Mouse (Mus musculus): ENCODE results near the gene Gm3625. TPM values are rescaled to one million over a fixed set of nuclear protein-coding genes. Genes with fewer than 3 reads are reported as not detected.

The Gm3625 gene
- polyA plus RNA-seq (2014; fragmentation: Nextera tagmentation; extraction: Ambion mirVana), result not detected in 2 replicates

GRCm38 (mm10) chr12:4592541-4593165 is at the start of gene Gm3625, which contains the start of gene Itsn2:
Gene Gm3625, minus strand, starts transcription at chr12:4592927.
Gene Itsn2, plus strand, starts transcription at chr12:4592638.
- peak within 1 kb of the TSS; percentile 92 for H3K4me3 ChIP-seq (ENCODE audit: low read depth, low read length)
- peak; percentile 79 for DNase-seq (ENCODE audit: low spot score)
- H3K4me2 ChIP-seq (ENCODE audit: low read depth, low read length), result peak within 1 kb of the TSS; percentile 82
- no peaks in the 10 kb centered on the region for H3K4me1 ChIP-seq (ENCODE audit: control insufficient read depth, insufficient read depth, low read length)
- no peaks in the 10 kb centered on the region for H3K27me3 ChIP-seq (ENCODE audit: control insufficient read depth, insufficient read depth, low read length)
- H3K9me3 ChIP-seq (replicated peaks; ENCODE audit: control insufficient read depth, low read length), result no peaks in the 10 kb centered on the region
- H3K27ac ChIP-seq (replicated peaks; ENCODE audit: low read depth, low read length), result peak within 1 kb of the TSS; percentile 52; the same call in 1 of the 2 replicates
- peak within 1 kb of the TSS; percentile 85 for H3K9ac ChIP-seq (replicated peaks; ENCODE audit: low read length)
- peak; percentile 79 for ATAC-seq (replicated peaks; ENCODE audit: insufficient number of reproducible peaks, low FRiP score, low TSS enrichment, low read depth)
- whole genome bisulfite sequencing, result under 1% methylated on average over 34 of the region's 49 CpGs
- no peaks in the 10 kb centered on the region for H3K36me3 ChIP-seq (replicated peaks; ENCODE audit: control insufficient read depth, insufficient read depth, low read depth, low read length)

DNA sequence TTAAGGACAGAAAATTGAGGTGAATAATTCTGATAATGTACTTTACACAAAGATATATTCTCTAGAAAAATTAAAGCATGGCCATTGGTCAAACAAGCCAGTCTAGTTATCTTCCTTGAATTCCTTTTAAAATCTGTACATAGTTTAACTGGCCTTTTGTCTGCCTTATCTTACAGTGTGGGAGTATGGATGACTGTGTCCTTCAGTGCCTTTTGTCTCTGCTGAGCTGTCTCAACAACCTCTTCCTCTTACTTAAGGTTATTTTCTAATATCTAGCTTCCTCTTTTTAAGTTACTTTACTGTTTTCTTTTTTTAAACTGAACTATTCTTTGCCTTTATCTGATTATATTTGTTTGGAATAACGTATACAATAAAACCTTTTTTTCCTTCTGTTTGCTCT is 48.0 kb upstream of the Gm3625 start:
- Histone ChIP-seq H3K9ac (replicated peaks; ENCODE audit: low read length) (no peak overlapping the region), H3K4me3 (ENCODE audit: low read depth, low read length) (no peak overlapping the region), H3K36me3 (replicated peaks; ENCODE audit: control insufficient read depth, insufficient read depth, low read depth, low read length) (no peaks in the 10 kb centered on the region; the same call in 1 of the 2 replicates), H3K4me2 (ENCODE audit: low read depth, low read length) (no peak overlapping the region), H3K4me1 (ENCODE audit: control insufficient read depth, insufficient read depth, low read length) (no peaks in the 10 kb centered on the region), H3K9me3 (replicated peaks; ENCODE audit: control insufficient read depth, low read length) (no peaks in the 10 kb centered on the region), H3K27ac (replicated peaks; ENCODE audit: low read depth, low read length) (no peak overlapping the region), H3K27me3 (ENCODE audit: control insufficient read depth, insufficient read depth, low read length) (no peaks in the 10 kb centered on the region)
- WGBS, result 96% methylated on average over 1 of the region's 1 CpGs
- ATAC-seq (replicated peaks; ENCODE audit: insufficient number of reproducible peaks, low FRiP score, low TSS enrichment, low read depth) (no peak), DNase-seq (ENCODE audit: low spot score) (no peak)

DNA sequence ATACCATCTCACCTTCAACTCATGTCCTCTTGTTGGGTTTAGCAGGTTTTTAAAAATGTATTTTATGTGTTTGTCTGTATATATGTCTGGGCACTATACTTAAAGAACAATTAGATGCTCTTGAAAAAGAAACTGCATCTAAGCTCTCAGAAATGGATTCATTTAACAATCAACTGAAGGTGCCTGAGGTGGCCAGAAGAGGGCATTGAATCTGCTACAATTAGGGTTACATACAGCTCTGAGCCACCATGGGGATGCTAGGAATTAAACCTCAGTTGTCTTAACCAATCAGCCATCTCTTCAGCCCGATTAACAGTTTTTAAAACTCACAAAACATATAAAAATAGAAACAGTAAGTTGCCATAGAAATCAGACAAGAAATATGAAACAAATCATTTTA is 45.7 kb upstream of the Gm3625 start:
- H3K4me2 ChIP-seq (ENCODE audit: low read depth, low read length), result no peak overlapping the region
- H3K9me3 ChIP-seq (replicated peaks; ENCODE audit: control insufficient read depth, low read length), result no peaks in the 10 kb centered on the region
- no peak overlapping the region for H3K27ac ChIP-seq (replicated peaks; ENCODE audit: low read depth, low read length)
- H3K36me3 ChIP-seq (replicated peaks; ENCODE audit: control insufficient read depth, insufficient read depth, low read depth, low read length), result no peaks in the 10 kb centered on the region; the same call in 1 of the 2 replicates
- H3K4me3 ChIP-seq (ENCODE audit: low read depth, low read length), result no peak overlapping the region
- DNase-seq (ENCODE audit: low spot score), result no peak
- H3K4me1 ChIP-seq (ENCODE audit: control insufficient read depth, insufficient read depth, low read length), result no peaks in the 10 kb centered on the region
- 83% methylated on average over 1 of the region's 1 CpGs for WGBS
- H3K9ac ChIP-seq (replicated peaks; ENCODE audit: low read length), result no peak overlapping the region
- H3K27me3 ChIP-seq (ENCODE audit: control insufficient read depth, insufficient read depth, low read length), result no peaks in the 10 kb centered on the region
- ATAC-seq (replicated peaks; ENCODE audit: insufficient number of reproducible peaks, low FRiP score, low TSS enrichment, low read depth), result no peak

- ATAC-seq (replicated peaks; ENCODE audit: insufficient number of reproducible peaks, low FRiP score, low TSS enrichment, low read depth), result no peak
- H3K4me2 ChIP-seq (ENCODE audit: low read depth, low read length), result no peak overlapping the region
- 89% methylated on average over 8 of the region's 8 CpGs for WGBS
- no peak for DNase-seq (ENCODE audit: low spot score)
- H3K9me3 ChIP-seq (replicated peaks; ENCODE audit: control insufficient read depth, low read length), result no peaks in the 10 kb centered on the region
- H3K4me3 ChIP-seq (ENCODE audit: low read depth, low read length), result no peak overlapping the region
- no peaks in the 10 kb centered on the region for H3K27me3 ChIP-seq (ENCODE audit: control insufficient read depth, insufficient read depth, low read length)
- no peaks in the 10 kb centered on the region for H3K4me1 ChIP-seq (ENCODE audit: control insufficient read depth, insufficient read depth, low read length)
- H3K27ac ChIP-seq (replicated peaks; ENCODE audit: low read depth, low read length), result no peak overlapping the region
- no peak overlapping the region for H3K9ac ChIP-seq (replicated peaks; ENCODE audit: low read length)
- H3K36me3 ChIP-seq (replicated peaks; ENCODE audit: control insufficient read depth, insufficient read depth, low read depth, low read length), result no peaks in the 10 kb centered on the region; the same call in 1 of the 2 replicates
Measured at GRCm38 (mm10) chr12:4632957-4633356, 40.2 kb upstream of the Gm3625 start.

DNA sequence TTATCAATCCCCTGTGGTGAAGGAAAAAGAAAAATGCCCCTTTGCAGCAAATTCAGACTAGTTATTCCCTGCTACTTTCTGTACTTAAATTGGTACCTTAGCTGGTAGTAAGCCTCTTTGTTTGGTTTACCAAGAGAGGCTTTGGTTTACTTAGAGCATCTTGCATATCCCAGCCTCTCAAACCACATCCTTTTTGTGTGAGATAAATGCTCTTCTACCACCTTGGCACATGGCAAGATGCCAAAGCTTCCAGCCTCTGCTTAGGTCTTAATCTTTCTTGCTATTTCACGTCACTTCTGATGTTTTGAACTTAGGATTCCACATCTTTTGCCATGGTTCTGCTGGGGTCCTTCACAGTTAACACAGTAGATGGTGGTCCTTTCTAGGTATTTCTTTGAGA is 31.5 kb upstream of the Gm3625 start:
- H3K9me3 ChIP-seq (replicated peaks; ENCODE audit: control insufficient read depth, low read length), result no peaks in the 10 kb centered on the region
- H3K4me2 ChIP-seq (ENCODE audit: low read depth, low read length), result no peak overlapping the region
- H3K4me1 ChIP-seq (ENCODE audit: control insufficient read depth, insufficient read depth, low read length), result no peaks in the 10 kb centered on the region
- H3K36me3 ChIP-seq (replicated peaks; ENCODE audit: control insufficient read depth, insufficient read depth, low read depth, low read length), result no peaks in the 10 kb centered on the region
- H3K27me3 ChIP-seq (ENCODE audit: control insufficient read depth, insufficient read depth, low read length), result no peaks in the 10 kb centered on the region
- WGBS, result 87% methylated on average over 1 of the region's 1 CpGs
- no peak overlapping the region for H3K27ac ChIP-seq (replicated peaks; ENCODE audit: low read depth, low read length)
- H3K9ac ChIP-seq (replicated peaks; ENCODE audit: low read length), result no peak overlapping the region
- no peak overlapping the region for H3K4me3 ChIP-seq (ENCODE audit: low read depth, low read length)
- no peak for DNase-seq (ENCODE audit: low spot score)
- ATAC-seq (replicated peaks; ENCODE audit: insufficient number of reproducible peaks, low FRiP score, low TSS enrichment, low read depth), result no peak

DNA sequence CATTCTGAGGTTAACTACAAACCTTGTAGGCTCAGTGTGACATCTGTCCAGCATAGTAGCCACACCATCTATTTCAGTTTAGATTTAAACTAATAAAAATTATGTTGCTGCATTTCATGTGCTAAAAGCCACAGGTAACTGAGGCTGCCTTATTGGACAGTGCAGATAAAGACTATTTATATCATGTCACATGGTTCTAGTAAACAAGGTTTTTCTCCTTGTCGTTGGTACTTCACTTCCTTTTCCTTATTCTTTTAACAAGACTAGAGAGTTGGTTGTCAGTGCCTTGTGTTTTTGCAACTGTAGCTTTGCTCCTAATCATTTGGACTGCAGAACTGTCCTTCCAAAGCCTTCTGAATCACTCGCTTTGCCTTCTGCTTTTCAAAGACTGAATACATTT is 22.0 kb upstream of the Gm3625 start:
- DNase-seq (ENCODE audit: low spot score) (no peak), ATAC-seq (replicated peaks; ENCODE audit: insufficient number of reproducible peaks, low FRiP score, low TSS enrichment, low read depth) (no peak)
- no peaks in the 10 kb centered on the region for H3K9me3 ChIP-seq (replicated peaks; ENCODE audit: control insufficient read depth, low read length)
- H3K36me3 ChIP-seq (replicated peaks; ENCODE audit: control insufficient read depth, insufficient read depth, low read depth, low read length), result no peaks in the 10 kb centered on the region
- H3K27me3 ChIP-seq (ENCODE audit: control insufficient read depth, insufficient read depth, low read length), result no peaks in the 10 kb centered on the region
- H3K4me2 ChIP-seq (ENCODE audit: low read depth, low read length), result no peak overlapping the region
- H3K4me3 ChIP-seq (ENCODE audit: low read depth, low read length), result no peak overlapping the region
- 78% methylated on average over 2 of the region's 2 CpGs for WGBS
- H3K4me1 ChIP-seq (ENCODE audit: control insufficient read depth, insufficient read depth, low read length), result no peaks in the 10 kb centered on the region
- H3K9ac ChIP-seq (replicated peaks; ENCODE audit: low read length), result no peak overlapping the region
- no peak overlapping the region for H3K27ac ChIP-seq (replicated peaks; ENCODE audit: low read depth, low read length)

- ATAC-seq (replicated peaks; ENCODE audit: insufficient number of reproducible peaks, low FRiP score, low TSS enrichment, low read depth), result no peak
Measured at GRCm38 (mm10) chr12:4606625-4607024, 13.9 kb upstream of the Gm3625 start.

DNA sequence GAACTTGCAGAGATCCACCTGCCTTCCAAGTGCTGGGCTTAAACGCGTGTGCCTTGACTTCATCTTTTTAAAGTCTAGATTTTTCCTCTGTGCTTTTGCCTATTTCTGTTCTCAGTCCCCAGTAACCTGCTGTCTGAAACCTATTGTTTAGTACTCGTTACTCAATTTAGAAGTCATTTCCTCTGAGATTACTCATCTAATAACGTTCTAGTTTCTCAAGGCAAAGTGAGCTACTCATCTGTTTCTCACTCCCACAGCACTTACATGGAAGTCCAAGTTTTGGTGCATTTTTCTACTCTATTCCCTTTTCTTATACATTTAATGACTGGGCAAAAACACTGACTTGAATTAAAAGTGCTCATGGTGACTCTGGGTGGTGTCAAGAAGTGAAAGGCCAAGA is 7.0 kb upstream of the Gm3625 start:
- 70% methylated on average over 4 of the region's 4 CpGs for WGBS
- H3K27me3 ChIP-seq (ENCODE audit: control insufficient read depth, insufficient read depth, low read length), result no peaks in the 10 kb centered on the region
- H3K4me1 ChIP-seq (ENCODE audit: control insufficient read depth, insufficient read depth, low read length), result no peaks in the 10 kb centered on the region
- H3K4me3 ChIP-seq (ENCODE audit: low read depth, low read length), result no peak overlapping the region
- H3K9ac ChIP-seq (replicated peaks; ENCODE audit: low read length), result no peak overlapping the region
- ATAC-seq (replicated peaks; ENCODE audit: insufficient number of reproducible peaks, low FRiP score, low TSS enrichment, low read depth) (no peak), DNase-seq (ENCODE audit: low spot score) (no peak)
- H3K4me2 ChIP-seq (ENCODE audit: low read depth, low read length), result no peak overlapping the region
- H3K27ac ChIP-seq (replicated peaks; ENCODE audit: low read depth, low read length), result no peak overlapping the region
- H3K36me3 ChIP-seq (replicated peaks; ENCODE audit: control insufficient read depth, insufficient read depth, low read depth, low read length), result no peaks in the 10 kb centered on the region
- H3K9me3 ChIP-seq (replicated peaks; ENCODE audit: control insufficient read depth, low read length), result no peaks in the 10 kb centered on the region

More at GRCm38 (mm10) chr12:4606625-4607024, 13.9 kb upstream of the Gm3625 start:
- Histone ChIP-seq H3K27me3 (ENCODE audit: control insufficient read depth, insufficient read depth, low read length) (no peaks in the 10 kb centered on the region), H3K4me2 (ENCODE audit: low read depth, low read length) (no peak overlapping the region), H3K4me3 (ENCODE audit: low read depth, low read length) (no peak overlapping the region), H3K27ac (replicated peaks; ENCODE audit: low read depth, low read length) (no peak overlapping the region), H3K36me3 (replicated peaks; ENCODE audit: control insufficient read depth, insufficient read depth, low read depth, low read length) (no peaks in the 10 kb centered on the region), H3K9ac (replicated peaks; ENCODE audit: low read length) (no peak overlapping the region), H3K4me1 (ENCODE audit: control insufficient read depth, insufficient read depth, low read length) (no peaks in the 10 kb centered on the region), H3K9me3 (replicated peaks; ENCODE audit: control insufficient read depth, low read length) (no peaks in the 10 kb centered on the region)
- no peak for DNase-seq (ENCODE audit: low spot score)
- WGBS, result 44% methylated on average over 3 of the region's 3 CpGs

Measured in embryonic facial prominence, embryonic 11.5 days (tissue).